Mouse (Mus musculus): ENCODE measurements around the gene Pgpep1l.
"Not testable (repeated sequence)": the region's sequence is repeated elsewhere in the genome, so short reads cannot be mapped to it uniquely, and the experiment has no call there.

Pgpep1l gene

GRCm38 (mm10) chr7:68283133-68283520 lies 19.1 kb upstream of the Pgpep1l start:
- not testable (repeated sequence) for DNase-seq (ENCODE audit: low read depth, low spot score)

DNA sequence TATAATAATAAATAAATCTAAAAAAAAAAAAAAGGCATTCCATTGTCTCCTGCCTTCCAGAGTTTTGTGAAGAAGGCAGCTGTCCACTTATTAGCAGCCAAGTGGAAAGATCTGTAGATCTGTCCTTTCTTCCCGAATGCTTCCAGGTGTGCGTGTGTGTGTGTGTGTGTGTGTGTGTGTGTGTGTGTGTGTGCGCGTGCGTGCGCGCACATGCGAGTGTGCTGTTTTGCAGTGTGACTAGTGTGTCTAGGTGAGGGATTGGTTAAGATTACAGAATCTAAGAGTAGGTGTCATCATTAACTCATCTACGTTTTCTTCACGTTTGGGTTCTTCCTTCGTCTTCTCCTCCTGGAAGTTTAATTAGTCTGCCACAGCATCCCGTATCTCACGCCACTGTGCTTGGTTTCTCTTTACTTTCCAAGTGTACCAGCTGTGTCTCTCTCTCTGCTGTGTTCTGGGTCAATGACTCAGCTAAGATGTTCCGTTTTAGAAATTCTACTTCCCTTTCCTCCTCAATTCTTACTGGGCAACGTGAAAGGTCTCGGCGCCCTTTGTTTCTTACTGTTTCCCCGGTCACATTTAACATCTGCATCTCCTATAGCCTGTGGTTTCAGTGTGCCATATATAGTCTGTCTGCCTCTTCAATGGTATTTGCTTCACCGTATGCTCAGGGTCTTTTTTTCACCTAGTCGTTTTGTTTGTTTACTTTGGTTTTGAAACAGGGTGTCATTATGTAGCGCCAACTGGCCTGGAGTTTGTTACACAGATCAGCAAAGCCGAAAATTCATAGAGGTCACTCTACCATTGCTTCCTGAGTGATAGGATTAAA lies 18.5 kb upstream of the Pgpep1l start:
- no peak for DNase-seq (ENCODE audit: low read depth, low spot score)

- DNase-seq (ENCODE audit: low read depth, low spot score): no peak
Observed at GRCm38 (mm10) chr7:68281341-68281740, 17.3 kb upstream of the Pgpep1l start.

GRCm38 (mm10) chr7:68280352-68280869 lies 16.4 kb upstream of the Pgpep1l start:
- no peak for DNase-seq (ENCODE audit: low read depth, low spot score)

DNA sequence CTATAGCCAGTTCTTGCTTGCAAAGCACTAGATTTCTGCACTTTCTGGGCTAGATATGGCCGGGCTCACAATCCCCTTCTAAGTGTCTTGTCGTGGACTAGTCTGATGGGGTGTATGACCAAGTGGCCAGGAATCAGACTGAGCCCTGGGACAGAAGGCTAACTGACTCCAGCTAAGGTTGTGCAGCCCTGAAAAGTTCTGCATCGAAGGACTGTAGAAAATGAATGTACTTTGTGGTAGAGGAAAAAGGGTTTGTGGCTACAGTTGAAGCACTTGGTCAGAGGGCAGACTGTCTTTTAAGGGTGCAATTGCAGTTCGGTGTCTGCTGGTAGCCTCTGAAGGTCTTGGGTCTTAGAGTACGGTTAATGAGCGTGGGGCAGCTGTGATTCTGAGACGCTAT lies 15.4 kb upstream of the Pgpep1l start:
- no peak for DNase-seq (ENCODE audit: low read depth, low spot score)

DNA sequence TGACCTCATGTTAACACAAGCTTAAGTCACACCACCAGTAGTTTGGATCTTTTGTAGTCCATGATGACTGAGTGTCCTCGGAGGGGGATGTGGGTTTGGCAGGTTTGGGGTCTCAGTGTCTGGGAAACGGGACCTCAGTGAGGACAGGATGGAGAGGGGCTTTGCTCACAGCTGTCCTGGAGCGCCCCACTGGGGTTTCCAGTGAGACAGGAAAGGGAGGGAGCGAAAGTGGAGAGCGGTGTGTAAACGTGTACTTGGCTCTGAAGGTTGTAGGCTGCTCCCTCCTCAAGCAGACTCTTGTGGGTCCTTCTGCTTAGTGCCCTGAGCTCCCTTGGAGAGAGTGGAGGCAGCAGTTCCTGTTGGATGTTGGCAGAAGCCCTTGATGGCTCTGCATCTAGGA lies 14.9 kb upstream of the Pgpep1l start:
- DNase-seq (ENCODE audit: low read depth, low spot score): no peak

DNA sequence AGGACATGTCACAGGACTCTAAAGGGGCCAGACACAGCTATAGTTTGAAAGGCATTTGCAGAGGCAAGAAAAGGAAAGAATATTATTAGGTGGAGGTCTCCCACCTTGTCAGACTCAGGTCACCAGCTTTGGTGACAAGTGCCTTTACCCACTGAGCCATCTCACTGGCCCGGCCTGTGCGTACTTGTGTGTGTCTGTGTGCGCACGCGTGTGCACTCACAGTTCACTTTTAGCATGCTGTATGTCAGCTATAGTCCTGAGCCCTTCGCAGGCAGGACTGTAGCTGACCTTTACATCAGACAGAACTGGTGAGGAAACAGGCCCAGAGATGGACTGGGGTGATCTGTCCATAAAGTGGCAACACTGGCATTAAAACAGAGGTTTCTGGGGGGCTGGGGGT lies 14.4 kb upstream of the Pgpep1l start:
- DNase-seq (ENCODE audit: low read depth, low spot score): no peak

DNA sequence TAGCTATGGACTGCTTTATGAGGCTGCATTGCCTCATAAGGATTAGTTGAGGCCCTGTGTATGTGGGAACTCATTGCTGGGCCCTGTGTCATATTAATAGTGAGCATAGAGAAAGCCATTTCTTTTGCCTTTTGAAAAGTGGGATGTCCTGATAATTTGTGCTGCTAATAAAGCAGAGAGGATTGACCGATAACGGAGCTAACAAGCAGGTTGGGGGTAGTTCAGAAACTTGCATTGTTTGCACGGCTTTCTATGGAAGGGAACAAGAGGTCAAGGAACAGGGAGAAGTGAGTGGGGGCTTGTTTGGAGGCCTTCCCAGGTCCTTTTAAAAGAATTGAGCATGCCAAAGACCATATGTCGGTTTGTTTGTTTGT lies 13.9 kb upstream of the Pgpep1l start:
- DNase-seq (ENCODE audit: low read depth, low spot score): no peak

DNA sequence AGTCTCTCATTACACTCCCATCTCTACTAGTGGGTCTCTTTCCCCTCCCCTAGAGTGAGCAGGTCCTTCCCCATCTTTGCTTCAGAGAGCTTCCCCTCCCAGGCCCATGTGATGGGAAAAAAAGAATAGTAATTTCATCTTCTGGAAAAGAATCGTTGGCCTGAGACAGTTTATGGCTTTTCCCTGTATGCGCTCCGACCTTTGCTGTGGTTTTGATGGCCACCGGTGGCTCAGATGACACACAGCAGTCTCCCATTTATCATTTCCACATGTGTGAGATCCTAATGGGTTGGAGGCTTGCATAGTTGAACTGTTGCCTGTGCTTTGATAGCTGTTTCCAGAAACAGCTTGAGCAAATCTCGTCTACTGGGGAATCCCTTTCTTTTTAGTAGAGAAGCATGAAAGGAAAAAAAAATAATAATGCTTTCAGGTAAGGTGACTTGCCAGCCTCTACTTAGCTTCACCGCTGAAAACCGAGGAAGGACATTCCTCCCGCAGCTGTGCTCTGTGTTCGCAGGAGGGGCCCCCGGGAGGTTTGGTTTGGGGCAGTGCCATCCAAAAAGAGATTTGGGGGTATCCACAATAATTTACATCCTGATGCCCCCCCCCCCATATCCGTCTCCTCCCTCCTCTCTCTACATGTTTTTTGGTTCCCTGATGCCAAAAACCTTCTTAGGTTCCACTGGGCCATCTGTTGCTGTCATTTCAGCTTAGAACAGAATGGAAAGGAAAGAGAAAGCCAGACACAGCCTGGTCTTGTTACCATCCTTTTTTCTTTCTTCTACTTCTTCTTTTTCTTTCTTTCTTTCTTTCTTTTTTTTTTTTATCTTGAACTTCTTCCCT lies 13.2 kb upstream of the Pgpep1l start:
- DNase-seq (ENCODE audit: low read depth, low spot score): no peak

- no peak for DNase-seq (ENCODE audit: low read depth, low spot score)
Observed at GRCm38 (mm10) chr7:68275838-68276731, 12.1 kb upstream of the Pgpep1l start.

- DNase-seq (ENCODE audit: low read depth, low spot score): not testable (repeated sequence)
Observed at GRCm38 (mm10) chr7:68275445-68275837, 11.4 kb upstream of the Pgpep1l start.

- DNase-seq (ENCODE audit: low read depth, low spot score): no peak
Observed at GRCm38 (mm10) chr7:68274951-68275350, 10.9 kb upstream of the Pgpep1l start.

- no peak for DNase-seq (ENCODE audit: low read depth, low spot score)
Observed at GRCm38 (mm10) chr7:68274218-68274617, 10.2 kb upstream of the Pgpep1l start.

DNA sequence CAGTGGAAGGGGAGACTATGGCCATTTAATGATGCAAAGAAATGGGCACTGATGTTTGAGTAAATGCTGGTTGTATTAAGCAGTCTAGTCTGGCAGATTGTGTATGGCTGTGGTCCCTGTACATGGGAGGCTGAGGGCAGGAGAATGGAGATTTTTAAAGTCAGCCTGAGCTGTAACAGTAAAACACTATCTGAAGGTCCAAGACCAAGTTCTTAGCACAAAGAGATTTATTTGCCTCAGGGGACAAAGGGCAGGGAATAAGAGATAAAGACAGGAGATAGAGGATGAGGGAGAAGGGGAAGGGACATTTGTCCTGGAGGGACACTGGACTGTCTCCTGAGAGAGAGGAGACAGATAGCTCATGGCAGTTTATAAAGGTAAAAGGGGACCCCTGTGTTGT lies 9.5 kb upstream of the Pgpep1l start, which contains the start of gene Fam169b:
Gene Fam169b (plus strand): TSS at position 325 of the 400 bp plus-strand sequence.
- no peak for DNase-seq (ENCODE audit: low read depth, low spot score)

- DNase-seq (ENCODE audit: low read depth, low spot score): no peak
Observed at GRCm38 (mm10) chr7:68272607-68273006, 8.6 kb upstream of the Pgpep1l start.

- DNase-seq (ENCODE audit: low read depth, low spot score): no peak
Observed at GRCm38 (mm10) chr7:68271816-68272215, 7.8 kb upstream of the Pgpep1l start.

DNA sequence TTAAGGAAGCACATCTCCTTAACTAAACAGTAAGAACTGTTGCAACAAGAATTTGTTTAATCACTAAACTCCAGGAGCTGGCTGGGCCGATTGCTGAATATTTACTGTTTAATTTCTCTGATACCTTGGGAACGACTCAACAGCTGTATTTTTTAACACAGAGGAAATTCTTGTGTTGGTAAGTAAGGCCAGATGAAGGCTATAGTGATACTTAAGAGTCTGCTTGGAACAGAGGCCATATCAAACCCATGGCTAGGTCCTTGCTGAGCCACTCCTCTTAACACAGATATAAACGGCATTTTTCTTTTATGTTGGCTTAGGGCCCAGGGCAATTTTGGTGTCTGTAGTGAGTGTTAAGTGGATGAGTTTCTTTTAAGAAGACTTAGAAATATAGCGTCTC lies 6.5 kb upstream of the Pgpep1l start:
- DNase-seq (ENCODE audit: low read depth, low spot score): no peak

- DNase-seq (ENCODE audit: low read depth, low spot score): no peak
Observed at GRCm38 (mm10) chr7:68266691-68267090, 2.7 kb upstream of the Pgpep1l start.

GRCm38 (mm10) chr7:68265391-68265790 lies 1.4 kb upstream of the Pgpep1l start:
- no peak for DNase-seq (ENCODE audit: low read depth, low spot score)

GRCm38 (mm10) chr7:68264531-68264930 lies 498 bp upstream of the Pgpep1l start:
- no peak for DNase-seq (ENCODE audit: low read depth, low spot score)

- DNase-seq (ENCODE audit: low read depth, low spot score): no peak
Observed at GRCm38 (mm10) chr7:68263346-68264027, 546 bp downstream of the Pgpep1l start.
